Mouse (Mus musculus): ENCODE results near the gene Tifa.
"Not testable (repeated sequence)": the region's sequence is repeated elsewhere in the genome, so short reads cannot be mapped to it uniquely, and the experiment has no call there.

Tifa gene

GRCm38 (mm10) chr3:127789500-127790191, at the start of gene Tifa:
Gene Tifa (plus strand): TSS chr3:127789805.
- peak; percentile 67 for DNase-seq

GRCm38 (mm10) chr3:127741473-127741872, 48.1 kb upstream of the Tifa start:
- no peak for DNase-seq

- no peak for DNase-seq
Measured at GRCm38 (mm10) chr3:127743614-127744365, 45.8 kb upstream of the Tifa start.

DNA sequence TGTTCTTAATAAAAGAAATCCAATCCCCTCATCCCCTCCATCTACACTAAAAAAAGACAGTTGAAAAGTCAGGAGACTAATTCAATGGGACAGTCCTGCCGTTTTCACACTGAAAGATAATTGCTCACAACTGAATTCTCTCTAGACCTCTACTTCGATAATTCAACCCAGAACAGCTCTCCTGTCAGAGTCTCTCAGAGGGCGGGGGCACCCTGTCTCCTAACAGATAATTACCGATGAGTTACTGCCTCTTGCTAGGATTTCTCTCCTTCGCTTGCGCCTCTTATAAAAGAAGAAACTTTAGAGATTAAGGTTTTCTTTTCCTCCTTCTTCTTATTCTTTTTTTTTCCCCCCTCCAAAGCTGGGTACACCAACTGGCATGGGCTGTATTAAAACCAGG, 44.1 kb upstream of the Tifa start:
- no peak for DNase-seq

DNA sequence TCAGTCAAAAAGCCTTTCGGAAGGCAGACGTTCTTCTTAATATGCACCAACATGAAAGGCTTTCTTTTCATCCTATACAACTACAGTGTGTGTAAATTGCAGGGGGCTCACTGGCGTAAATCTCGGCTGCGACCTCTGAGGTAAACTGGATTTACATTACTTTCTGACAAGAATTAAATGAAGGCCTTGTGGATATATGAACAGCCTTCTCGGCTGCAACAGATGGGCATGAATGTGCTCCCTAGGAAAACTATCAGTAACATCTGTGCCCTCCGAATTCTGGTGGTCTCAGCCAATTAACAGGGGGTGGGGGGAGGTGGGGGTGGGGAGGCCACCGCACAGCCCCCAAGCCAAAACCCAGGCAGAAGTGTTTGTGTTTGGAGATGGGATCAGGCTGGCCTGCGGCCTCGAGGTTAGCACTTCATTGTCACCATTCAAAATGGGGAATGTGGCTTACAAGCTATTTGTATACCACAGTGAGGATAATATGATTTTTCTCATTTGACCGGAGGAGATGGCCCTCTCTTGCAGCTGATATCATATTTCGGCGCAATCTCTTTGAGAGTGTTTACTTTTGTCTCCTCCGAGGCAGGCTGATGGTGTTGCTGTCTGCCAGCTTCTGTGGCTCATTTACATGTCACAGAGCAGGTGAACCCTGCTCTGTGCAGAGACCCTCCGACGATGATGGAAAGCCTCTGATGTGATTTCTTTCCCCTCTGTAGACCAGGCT, 43.5 kb upstream of the Tifa start:
- no peak for DNase-seq

DNA sequence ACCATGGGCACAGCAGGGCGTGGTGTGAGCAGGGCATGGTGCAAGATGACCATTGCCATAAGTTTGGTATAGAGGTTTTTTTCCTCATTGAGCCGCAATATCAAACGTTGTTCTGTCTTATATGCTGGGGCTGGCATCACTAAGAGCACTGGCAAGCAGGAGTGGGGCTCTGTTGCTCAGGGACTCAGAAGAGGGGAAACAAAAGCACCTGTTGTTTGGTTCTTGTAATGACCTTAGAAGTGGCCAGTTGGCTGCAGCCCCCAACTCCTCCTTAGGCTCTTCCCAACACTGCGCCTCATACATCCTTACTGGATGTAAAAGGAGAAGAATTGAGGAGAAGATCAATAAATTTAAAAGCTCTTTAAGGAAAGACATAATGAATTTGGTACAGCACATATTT, 41.0 kb upstream of the Tifa start:
- no peak for DNase-seq

GRCm38 (mm10) chr3:127749266-127749665, 40.3 kb upstream of the Tifa start:
- DNase-seq = no peak

GRCm38 (mm10) chr3:127749981-127750562, 39.5 kb upstream of the Tifa start:
- no peak for DNase-seq

GRCm38 (mm10) chr3:127756458-127756857, 33.1 kb upstream of the Tifa start:
- no peak for DNase-seq

GRCm38 (mm10) chr3:127757886-127758301, 31.7 kb upstream of the Tifa start:
- no peak for DNase-seq

DNA sequence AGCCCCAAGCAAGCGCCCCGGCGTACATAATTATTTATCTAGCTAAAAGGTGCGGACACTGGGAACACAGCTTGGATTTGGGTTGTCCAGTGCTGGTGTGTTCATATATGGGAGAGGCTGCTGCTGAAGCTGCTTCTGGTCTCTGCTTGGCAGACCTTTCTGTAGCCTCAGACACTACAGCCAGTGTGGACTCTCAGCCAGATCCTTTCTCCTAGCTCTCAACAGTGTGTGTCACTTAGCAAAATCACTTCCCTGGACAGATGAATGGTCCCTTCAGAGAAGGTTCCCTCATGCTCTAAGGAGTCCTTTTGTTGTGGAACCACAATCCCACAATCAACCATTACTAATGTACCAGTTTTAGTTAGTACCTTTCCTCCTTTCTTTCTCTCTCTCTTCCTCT, 30.8 kb upstream of the Tifa start:
- DNase-seq = no peak

DNA sequence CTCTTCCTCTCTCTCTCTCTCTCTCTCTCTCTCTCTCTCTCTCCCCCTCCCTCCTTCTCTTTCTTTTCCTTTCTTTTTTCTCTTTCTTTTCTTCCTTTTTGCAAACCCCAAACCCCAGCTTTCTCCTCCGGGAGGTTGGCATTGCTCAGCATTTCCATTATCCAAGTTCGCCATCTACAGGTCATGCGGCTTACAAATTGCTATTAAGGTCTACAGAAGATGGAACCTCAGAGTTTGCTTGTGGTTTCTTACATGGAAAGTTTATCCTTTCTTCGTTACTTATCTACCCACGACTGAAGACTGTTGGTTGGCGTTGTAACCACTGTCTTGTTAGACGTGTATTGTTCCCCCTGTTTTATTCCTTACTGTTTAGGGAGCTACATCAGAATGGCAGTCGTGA, 30.4 kb upstream of the Tifa start:
- peak; percentile 11 for DNase-seq

DNA sequence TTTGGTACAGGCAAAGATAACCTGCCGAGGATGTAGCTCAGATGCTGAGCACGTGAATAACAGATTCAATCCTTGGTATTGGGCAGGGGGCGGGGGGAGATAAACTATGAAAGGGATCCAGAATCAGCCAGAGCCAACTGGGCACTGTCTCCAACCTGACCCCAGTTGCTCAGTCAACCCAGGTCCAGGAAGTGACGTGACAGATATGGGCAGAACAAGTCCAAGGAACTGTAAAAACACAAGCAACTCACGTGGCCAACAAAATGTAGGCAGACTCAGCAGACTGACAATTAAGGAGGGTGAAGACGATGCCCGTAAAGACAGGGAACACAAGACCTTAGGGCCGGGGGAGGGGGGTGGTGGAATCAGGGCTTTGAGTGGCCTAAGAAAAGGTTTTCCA, 27.2 kb upstream of the Tifa start:
- DNase-seq = no peak

GRCm38 (mm10) chr3:127763076-127763612, 26.5 kb upstream of the Tifa start:
- peak; percentile 52 for DNase-seq

- DNase-seq = no peak
Measured at GRCm38 (mm10) chr3:127764541-127764940, 25.1 kb upstream of the Tifa start.

DNA sequence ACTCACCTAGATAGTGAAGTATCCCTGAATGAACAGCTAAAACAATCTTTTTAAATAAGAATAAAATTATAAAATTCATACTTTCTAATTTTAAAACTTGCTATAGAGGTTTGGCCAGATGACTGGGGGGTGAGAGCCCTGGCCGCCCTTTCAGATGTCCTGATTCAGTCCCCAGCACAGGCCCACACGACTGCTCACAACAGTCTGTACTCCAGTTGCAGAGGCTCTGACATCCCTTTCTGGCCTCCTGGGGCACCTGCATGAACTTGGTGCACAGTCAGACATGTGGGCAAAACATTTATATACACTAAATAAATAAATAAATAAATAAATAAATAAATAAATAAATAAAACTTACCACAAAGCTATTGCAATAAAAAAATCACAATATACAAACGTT, 23.6 kb upstream of the Tifa start:
- DNase-seq = no peak

DNA sequence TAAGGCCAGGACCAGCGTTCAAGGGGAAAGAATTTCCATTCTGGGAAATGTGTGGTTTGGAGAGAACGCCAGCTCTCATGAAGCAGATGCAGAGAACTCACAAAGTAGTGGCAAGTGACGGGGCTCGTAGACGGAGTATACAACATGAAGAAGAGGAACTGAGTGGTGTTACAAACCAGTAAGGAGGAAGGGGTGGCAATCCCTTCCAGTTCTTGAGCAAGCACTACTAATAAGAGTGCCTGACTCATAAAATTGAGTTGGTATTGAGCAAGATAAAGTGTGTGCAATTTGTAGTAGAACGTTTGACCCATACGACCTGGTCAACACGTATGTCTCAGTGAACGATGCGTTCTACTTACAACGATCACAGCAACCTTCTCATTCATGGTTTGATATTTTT, 20.5 kb upstream of the Tifa start:
- no peak for DNase-seq

- peak; percentile 75 for DNase-seq
Measured at GRCm38 (mm10) chr3:127780021-127780644, 9.5 kb upstream of the Tifa start, which contains the start of gene Alpk1. Gene Alpk1 (minus strand): TSS chr3:127780527.

GRCm38 (mm10) chr3:127780921-127781320, 8.7 kb upstream of the Tifa start:
- DNase-seq = peak; percentile 22

DNA sequence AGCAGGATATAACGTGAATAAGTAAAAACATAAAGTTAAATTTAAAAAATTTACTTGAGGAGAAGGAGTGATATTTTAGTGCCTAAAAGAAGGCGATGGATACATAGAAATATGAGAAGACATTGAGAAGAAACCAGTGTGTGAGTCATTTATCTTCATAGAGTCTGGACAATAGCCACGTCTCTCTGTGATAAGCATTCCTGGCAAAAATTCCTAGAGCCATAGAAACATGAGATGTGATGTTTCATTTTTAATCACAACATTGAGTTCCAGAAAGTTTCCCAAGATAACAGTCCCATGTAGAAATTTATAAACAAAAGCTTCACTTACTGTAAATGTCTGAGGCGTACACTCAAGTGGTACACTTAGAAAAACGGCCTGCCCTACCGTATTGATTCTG, 6.7 kb upstream of the Tifa start:
- no peak for DNase-seq

DNA sequence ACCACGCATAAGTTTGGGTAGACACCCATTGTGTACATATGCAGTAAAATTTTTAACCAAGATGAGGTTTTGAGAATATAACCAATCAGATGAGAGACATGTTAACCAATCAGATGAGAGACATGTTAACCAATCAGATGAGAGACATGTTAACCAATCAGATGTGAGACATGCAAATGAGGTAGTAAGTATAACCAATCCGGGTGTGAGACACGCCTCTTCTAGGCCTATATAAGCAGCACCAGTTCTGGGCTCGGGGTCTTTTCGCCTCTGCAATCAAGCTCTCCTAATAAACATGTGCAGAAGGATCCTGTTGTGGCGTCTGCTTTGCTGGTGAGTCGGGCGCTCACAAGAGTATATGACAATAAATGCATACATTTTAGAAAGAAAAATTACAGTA, 5.9 kb upstream of the Tifa start:
- not testable (repeated sequence) for DNase-seq

GRCm38 (mm10) chr3:127787032-127787431, 2.6 kb upstream of the Tifa start:
- no peak for DNase-seq

GRCm38 (mm10) chr3:127788038-127788437, 1.6 kb upstream of the Tifa start:
- DNase-seq = no peak

Data from kidney, adult 11 months (tissue).